Mouse (Mus musculus) midbrain, postnatal 0 days (tissue): ENCODE measurements around the gene Rab3a. TPM values are rescaled to one million over a fixed set of nuclear protein-coding genes. Genes with fewer than 3 reads are reported as not detected.

Experiments
- ATAC-seq: fragments of 200-750 bp; cut with Nextera tagmentation; 2 replicates; pipeline ENCODE4 v1.8.0; 2017; ENCODE audit warnings: moderate number of reproducible peaks, mild to moderate bottlenecking, moderate TSS enrichment, moderate library complexity; ENCODE audit not compliant: low FRiP score
- DNase-seq: peaks from one replicate; pipeline ENCODE4 v3.0.0-alpha.2; 2015; ENCODE audit warnings: low spot score
- H3K27ac ChIP-seq: fragments of 300-500 bp; sonication (generic); 2 replicates; pipeline ENCODE4 v1.5.1; 2014; ENCODE audit warnings: low read depth, mild to moderate bottlenecking, low read length, mixed read lengths
- H3K27me3 ChIP-seq: fragments of 300-500 bp; sonication (generic); 2 replicates; pipeline ENCODE4 v1.6.1; 2014; ENCODE audit warnings: low read length, control low read depth, mixed read lengths; ENCODE audit not compliant: insufficient read depth
- H3K36me3 ChIP-seq: fragments of 300-500 bp; sonication (generic); 2 replicates; pipeline ENCODE4 v1.6.1; 2014; ENCODE audit warnings: low read length, control low read depth, mixed read lengths; ENCODE audit not compliant: insufficient read depth
- H3K4me1 ChIP-seq: fragments of 300-500 bp; sonication (generic); 2 replicates; pipeline ENCODE4 v1.6.1; 2014; ENCODE audit warnings: mild to moderate bottlenecking, control low read depth, antibody characterized with exemption, low read length, mixed read lengths; ENCODE audit not compliant: insufficient read depth
- H3K4me2 ChIP-seq: fragments of 300-500 bp; sonication (generic); 2 replicates; pipeline ENCODE4 v1.6.1; 2014; ENCODE audit warnings: low read depth, mild to moderate bottlenecking, low read length, mixed read lengths; ENCODE audit not compliant: poor library complexity, severe bottlenecking
- H3K4me3 ChIP-seq: fragments of 300-500 bp; sonication (generic); 2 replicates; pipeline ENCODE4 v1.5.1; 2014; ENCODE audit warnings: low read depth, mild to moderate bottlenecking, low read length, moderate library complexity
- H3K9ac ChIP-seq: fragments of 300-500 bp; sonication (generic); replicated peaks from 2 replicates; pipeline ENCODE4 v1.6.1; 2014; ENCODE audit warnings: mild to moderate bottlenecking, low read length, moderate library complexity, mixed read lengths; ENCODE audit not compliant: poor library complexity, severe bottlenecking
- H3K9me3 ChIP-seq: fragments of 300-500 bp; sonication (generic); 2 replicates; pipeline ENCODE4 v1.6.1; 2016; ENCODE audit warnings: low read length, control low read depth
- CTCF ChIP-seq: IDR thresholded peaks from 2 replicates; pipeline ENCODE4 v1.5.1; 2016; ENCODE audit warnings: antibody characterized with exemption, mild to moderate bottlenecking
- WGBS: fragments of 180-500 bp; shearing (Covaris S2); extraction: QIAGEN DNeasy Blood & Tissue Kit; methylation state at CpG from one replicate; pipeline ENCODE4 v1.1.7; 2014; 5-methylcytosine and 5-hydroxymethylcytosine counted together
- polyA plus RNA-seq: library from polyadenylated mRNA; unstranded; fragments of >200 nt; fragmentation: Nextera tagmentation; extraction: Ambion mirVana; gene quantifications from 2 replicates; pipeline ENCODE4 v1.2.1, GENCODE M21; 2015
- total RNA-seq: library from RNA; depleted of rRNA; stranded (reverse); fragments of >200 nt; gene quantifications from 2 replicates; pipeline ENCODE4 v1.2.3, GENCODE M21; 2014

Gene Rab3a
- total and polyA plus RNA-seq, 2 experiments from 2014 or later = 670 to 726 TPM

DNA sequence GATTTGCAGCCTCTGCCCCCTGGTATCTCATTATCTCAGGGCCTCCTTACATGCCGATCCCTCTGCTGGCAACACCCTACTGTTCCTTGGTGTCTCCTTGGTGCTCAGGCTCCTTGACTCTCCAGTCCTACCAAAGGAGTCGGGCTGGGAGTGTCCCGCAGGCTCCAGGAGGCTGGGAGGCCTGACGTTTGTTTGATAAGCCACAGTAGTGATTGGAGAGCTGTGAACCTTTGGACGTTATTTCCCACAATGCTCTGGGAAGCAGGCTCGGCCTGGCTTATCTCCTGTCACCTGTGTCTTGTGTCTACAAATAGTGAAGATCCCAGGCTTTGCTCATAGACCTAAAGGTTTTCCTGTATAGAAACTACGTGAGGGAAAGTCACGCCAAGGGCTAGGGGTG is 9.5 kb downstream of the Rab3a start:
- H3K27ac ChIP-seq = no peak overlapping the region
- ATAC-seq (no peak), DNase-seq (no peak)
- no peak overlapping the region for H3K4me2 ChIP-seq
- H3K4me3 ChIP-seq = no peak overlapping the region
- peaks cover 24% of the 10 kb centered on the region for H3K36me3 ChIP-seq
- 87% methylated on average over 8 of the region's 8 CpGs for WGBS
- no peak for TF ChIP-seq CTCF
- no peak overlapping the region for H3K9ac ChIP-seq
- 0 out of 2 replicates have a peak, but pooled peaks cover 4% of the 10 kb centered on the region for H3K27me3 ChIP-seq
- H3K9me3 ChIP-seq = no peaks in the 10 kb centered on the region
- H3K4me1 ChIP-seq = peaks cover 8% of the 10 kb centered on the region; the same call in 1 of the 2 replicates

DNA sequence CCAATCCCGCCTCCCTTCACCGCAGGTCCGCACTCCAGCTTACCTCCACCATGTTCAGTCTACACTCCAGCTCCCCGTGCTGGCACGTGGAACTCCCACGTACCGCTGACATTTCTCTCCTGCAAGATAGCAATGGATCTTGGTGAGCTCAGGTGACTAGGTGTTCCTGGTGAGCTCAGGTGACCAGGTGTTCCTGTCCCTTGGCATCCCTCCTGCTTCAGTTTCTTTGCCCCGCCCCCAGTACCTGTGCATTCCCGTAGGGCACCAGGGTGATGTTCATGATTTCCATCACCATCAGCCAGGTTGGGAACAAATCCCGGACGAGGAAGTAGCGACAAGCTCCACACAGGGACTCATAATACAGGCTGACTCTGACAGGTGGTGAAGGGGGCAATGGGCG is 10.2 kb downstream of the Rab3a start:
- H3K9ac ChIP-seq = no peak overlapping the region
- no peak overlapping the region for H3K4me3 ChIP-seq
- no peak overlapping the region for H3K4me2 ChIP-seq
- H3K4me1 ChIP-seq = peaks cover 7% of the 10 kb centered on the region; the same call in 1 of the 2 replicates
- DNase-seq = no peak
- H3K9me3 ChIP-seq = no peaks in the 10 kb centered on the region
- no peak overlapping the region for H3K27ac ChIP-seq
- WGBS = 92% methylated on average over 13 of the region's 13 CpGs
- H3K36me3 ChIP-seq = peaks cover 25% of the 10 kb centered on the region
- TF ChIP-seq CTCF = no peak
- no peak for ATAC-seq
- 0 out of 2 replicates have a peak, but pooled peaks cover 4% of the 10 kb centered on the region for H3K27me3 ChIP-seq

DNA sequence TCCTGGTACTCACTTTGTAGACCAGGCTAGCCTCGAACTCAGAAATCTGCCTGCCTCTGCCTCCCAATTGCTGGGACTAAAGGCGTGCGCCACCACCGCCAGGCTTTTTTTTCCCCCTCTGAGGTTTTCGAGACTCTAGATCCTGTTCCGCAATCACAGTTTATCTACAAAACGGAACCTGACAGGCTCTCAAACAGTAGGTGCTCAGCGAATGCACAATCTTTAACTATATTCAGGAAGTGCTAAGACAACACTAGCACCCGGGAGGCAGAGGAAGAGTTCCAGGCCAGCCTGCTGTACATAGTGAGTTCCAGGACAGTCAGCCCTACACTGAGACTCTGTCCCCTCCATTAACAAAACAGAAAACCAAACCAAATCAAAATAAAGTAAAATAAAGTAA is 10.8 kb downstream of the Rab3a start:
- ATAC-seq = no peak
- Histone ChIP-seq H3K4me2 (no peak overlapping the region; the same call in 1 of the 2 replicates), H3K9ac (no peak overlapping the region), H3K36me3 (peaks cover 28% of the 10 kb centered on the region), H3K27me3 (0 out of 2 replicates have a peak, but pooled peaks cover 4% of the 10 kb centered on the region), H3K9me3 (no peaks in the 10 kb centered on the region), H3K27ac (no peak overlapping the region), H3K4me3 (peak overlapping the region; percentile 22; the same call in 1 of the 2 replicates), H3K4me1 (peaks cover under 1% of the 10 kb centered on the region; the same call in 1 of the 2 replicates)
- whole genome bisulfite sequencing = 80% methylated on average over 9 of the region's 9 CpGs
- DNase-seq = no peak
- TF ChIP-seq CTCF = no peak

DNA sequence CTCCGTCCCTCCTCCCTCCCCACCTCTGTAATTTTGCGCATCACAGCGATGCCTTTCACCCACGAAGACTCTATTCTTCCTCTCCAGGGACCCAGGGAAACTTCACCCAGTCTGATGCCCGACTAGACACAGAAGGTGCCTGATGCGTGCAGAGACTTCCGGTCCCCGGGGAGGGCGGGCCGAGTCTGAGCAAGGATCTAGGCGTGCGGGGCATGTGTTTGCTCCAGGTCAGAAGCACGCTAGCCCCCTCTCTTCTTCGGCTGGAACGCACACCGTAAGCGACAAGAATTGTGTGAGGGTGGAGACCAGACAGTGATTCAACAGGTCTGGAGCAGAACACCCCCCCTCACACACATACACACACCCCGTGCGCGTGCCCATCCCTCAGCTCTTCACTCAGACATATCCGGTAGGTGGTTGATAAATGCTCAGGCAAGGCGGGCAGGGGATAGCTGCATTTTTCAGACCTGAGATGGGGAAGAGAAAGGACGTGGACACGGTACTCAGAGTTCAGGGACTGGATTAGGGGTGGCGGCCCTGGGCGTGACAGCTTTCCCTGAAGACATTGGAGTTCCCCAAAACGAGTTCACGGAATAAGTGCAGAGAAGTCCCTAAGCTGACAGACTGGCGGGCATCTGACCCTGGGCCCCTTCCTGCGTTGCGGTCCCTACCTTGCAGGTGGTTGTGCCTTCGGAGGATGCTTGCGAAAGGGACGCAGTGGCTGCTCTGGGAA is 11.5 kb downstream of the Rab3a start:
- H3K27ac ChIP-seq = no peak overlapping the region
- TF ChIP-seq CTCF = no peak

GRCm38 (mm10) chr8:70766571-70767440 is 12.3 kb downstream of the Rab3a start:
- no peak for TF ChIP-seq CTCF
- peak overlapping the region; percentile 38 for H3K4me2 ChIP-seq
- H3K27ac ChIP-seq = no peak overlapping the region
- peak overlapping the region; percentile 44; the same call in 1 of the 2 replicates for H3K9ac ChIP-seq
- no peaks in the 10 kb centered on the region for H3K9me3 ChIP-seq
- H3K36me3 ChIP-seq = peaks cover 43% of the 10 kb centered on the region
- H3K27me3 ChIP-seq = 0 out of 2 replicates have a peak, but pooled peaks cover 4% of the 10 kb centered on the region
- peak overlapping the region; percentile 22 for H3K4me3 ChIP-seq
- ATAC-seq = no peak
- WGBS = 8% methylated on average over 21 of the region's 21 CpGs
- peak; percentile 17 for DNase-seq
- H3K4me1 ChIP-seq = no peaks in the 10 kb centered on the region; the same call in 1 of the 2 replicates

More for the DNA sequence above, 11.5 kb downstream of the Rab3a start:
- 5% methylated on average over 34 of the region's 34 CpGs for WGBS
- Histone ChIP-seq H3K36me3 (peaks cover 35% of the 10 kb centered on the region), H3K4me2 (peak overlapping the region; percentile 38), H3K9ac (peak overlapping the region; percentile 44; the same call in 1 of the 2 replicates), H3K4me3 (peak overlapping the region; percentile 22), H3K4me1 (no peaks in the 10 kb centered on the region; the same call in 1 of the 2 replicates), H3K9me3 (no peaks in the 10 kb centered on the region), H3K27me3 (0 out of 2 replicates have a peak, but pooled peaks cover 4% of the 10 kb centered on the region)
- DNase-seq (no peak), ATAC-seq (no peak)
